Comparison of ENCODE assay signal across 12 mouse cellular contexts in genomic region chr15:89184141-89184936, GRCm38 (mm10). TPM values are rescaled to one million over a fixed set of nuclear protein-coding genes. Genes with fewer than 3 reads are reported as not detected.
DNase-seq lines count a peak whose midpoint lies in the region; ATAC-seq lines count a peak whose summit lies in the region.
"Had no signal": no experiment of that assay in that cellular context is flagged by ENCODE, and none has a peak within 500 bp of the region (broad histone marks: within the 10 kb centered on the region; RNA-seq: fewer than 3 reads in every experiment).

No protein-coding gene starts in this region.

- WGBS in heart, embryonic 11.5 days (ENCODE audit: insufficient replicate concordance), result 66% methylated on average over 5 of the region's 5 CpGs
- 36% methylated on average over 5 of the region's 5 CpGs for WGBS in hindbrain, embryonic 15.5 days

- H3K9ac ChIP-seq in heart, embryonic 11.5 days (ENCODE audit: low read depth, low read length), result no peak overlapping the region
- no peak overlapping the region for H3K9ac ChIP-seq in hindbrain, embryonic 15.5 days

- H3K4me2 ChIP-seq in heart, embryonic 11.5 days, result no peak overlapping the region
- no peak overlapping the region for H3K4me2 ChIP-seq in hindbrain, embryonic 15.5 days

- H3K4me1 ChIP-seq in heart, embryonic 11.5 days (ENCODE audit: control insufficient read depth, insufficient read depth, low read length), result peaks cover 20% of the 10 kb centered on the region
- H3K4me1 ChIP-seq in hindbrain, embryonic 15.5 days (replicated peaks), result peaks cover 33% of the 10 kb centered on the region

- H3K4me3 ChIP-seq in heart, embryonic 11.5 days (ENCODE audit: low read depth, low read length), result no peak overlapping the region
- no peak overlapping the region for H3K4me3 ChIP-seq in hindbrain, embryonic 15.5 days
- H3K4me3 ChIP-seq: left cerebral cortex, adult 2 months had no signal

- peak; percentile 60 for DNase-seq in cerebellum, adult 11-12 months
- DNase-seq in cerebellum, postnatal 36 days, result no peak
- DNase-seq in heart, adult 11 months, result peak; percentile 90
- DNase-seq in brain, adult 2 months (ENCODE audit: low read depth, low spot score), result peak; percentile 41
- DNase-seq in ovary, adult 18-20 months (ENCODE audit: low spot score), result no peak
- no peak for DNase-seq in spleen, adult 18-20 months
- DNase-seq: liver; lung, postnatal 4 days had no signal

- 0 out of 2 replicates have a peak, but pooled peaks cover 4% of the 10 kb centered on the region for H3K36me3 ChIP-seq in heart, embryonic 11.5 days (ENCODE audit: control insufficient read depth, insufficient read depth, low read length)
- peaks cover 29% of the 10 kb centered on the region for H3K36me3 ChIP-seq in hindbrain, embryonic 15.5 days

- no peak overlapping the region for H3K27ac ChIP-seq in heart, embryonic 11.5 days (ENCODE audit: low read depth, low read length)
- peak overlapping the region; percentile 26; the same call in 1 of the 2 replicates for H3K27ac ChIP-seq in hindbrain, embryonic 15.5 days (replicated peaks)
- H3K27ac ChIP-seq: left cerebral cortex, adult 2 months had no signal

- no peaks in the 10 kb centered on the region for H3K27me3 ChIP-seq in heart, embryonic 11.5 days (ENCODE audit: control insufficient read depth, insufficient read depth, low read length)
- H3K27me3 ChIP-seq in hindbrain, embryonic 15.5 days, result no peaks in the 10 kb centered on the region

- no peaks in the 10 kb centered on the region for H3K9me3 ChIP-seq in heart, embryonic 11.5 days (replicated peaks; ENCODE audit: control insufficient read depth, low read length)
- H3K9me3 ChIP-seq in hindbrain, embryonic 15.5 days, result no peaks in the 10 kb centered on the region

- no peak for ATAC-seq in heart, embryonic 11.5 days (replicated peaks; ENCODE audit: insufficient number of reproducible peaks, low FRiP score, low TSS enrichment)
- no peak for ATAC-seq in hindbrain, embryonic 15.5 days (ENCODE audit: low FRiP score, low read depth)
- ATAC-seq: inflammation-experienced regulatory T-cells, adult 6 months had no signal

RNA-seq across cellular contexts. Expression of gene Plxnb2, which starts 3.8 kb away (rescaled TPM):
- polyA plus RNA-seq in heart, embryonic 11.5 days (2014; fragmentation: Nextera tagmentation; extraction: Ambion mirVana), result 84.6 and 95.1 TPM in 2 replicates
- polyA plus RNA-seq in hindbrain, embryonic 15.5 days (2015; fragmentation: Nextera tagmentation; extraction: Ambion mirVana), result 90.7 and 105 TPM in 2 replicates

RNA-seq across cellular contexts. Expression of gene Dennd6b, which starts 12.0 kb away (rescaled TPM):
- 18.0 and 18.5 TPM in 2 replicates for polyA plus RNA-seq in heart, embryonic 11.5 days (2014; fragmentation: Nextera tagmentation; extraction: Ambion mirVana)
- polyA plus RNA-seq in hindbrain, embryonic 15.5 days (2015; fragmentation: Nextera tagmentation; extraction: Ambion mirVana), result 80.4 and 93.7 TPM in 2 replicates

RNA-seq across cellular contexts. Expression of gene Ppp6r2, which starts 27.0 kb away (rescaled TPM):
- polyA plus RNA-seq in heart, embryonic 11.5 days (2014; fragmentation: Nextera tagmentation; extraction: Ambion mirVana), result 20.5 and 23.5 TPM in 2 replicates
- 71.3 and 73.4 TPM in 2 replicates for polyA plus RNA-seq in hindbrain, embryonic 15.5 days (2015; fragmentation: Nextera tagmentation; extraction: Ambion mirVana)

RNA-seq across cellular contexts. Expression of gene Mapk11, which starts 34.9 kb away (rescaled TPM):
- 3.2 and 4.2 TPM in 2 replicates for polyA plus RNA-seq in heart, embryonic 11.5 days (2014; fragmentation: Nextera tagmentation; extraction: Ambion mirVana)
- 27.3 and 28.3 TPM in 2 replicates for polyA plus RNA-seq in hindbrain, embryonic 15.5 days (2015; fragmentation: Nextera tagmentation; extraction: Ambion mirVana)

RNA-seq across cellular contexts. Expression of gene Mapk12, which starts 43.8 kb away (rescaled TPM):
- 20.7 and 24.6 TPM in 2 replicates for polyA plus RNA-seq in heart, embryonic 11.5 days (2014; fragmentation: Nextera tagmentation; extraction: Ambion mirVana)
- 4.2 and 4.6 TPM in 2 replicates for polyA plus RNA-seq in hindbrain, embryonic 15.5 days (2015; fragmentation: Nextera tagmentation; extraction: Ambion mirVana)

Comparison
In these comparisons a context has a peak if more than half of its experiments do, and no peak if none do; other contexts are left out.
1. DNase-seq: peak in cerebellum, adult 11-12 months (single experiment), heart, adult 11 months (single experiment) and brain, adult 2 months (single experiment); none in cerebellum, postnatal 36 days (0 of 2), ovary, adult 18-20 months (single experiment) and spleen, adult 18-20 months (0 of 2).